Mouse (Mus musculus): ENCODE measurements around the gene Ube2e1.
"Not testable (repeated sequence)": the region's sequence is repeated elsewhere in the genome, so short reads cannot be mapped to it uniquely, and the experiment has no call there.

Ube2e1 gene

GRCm38 (mm10) chr14:18317457-18318411 lies 13.9 kb downstream of the Ube2e1 start:
- no peak for DNase-seq

DNA sequence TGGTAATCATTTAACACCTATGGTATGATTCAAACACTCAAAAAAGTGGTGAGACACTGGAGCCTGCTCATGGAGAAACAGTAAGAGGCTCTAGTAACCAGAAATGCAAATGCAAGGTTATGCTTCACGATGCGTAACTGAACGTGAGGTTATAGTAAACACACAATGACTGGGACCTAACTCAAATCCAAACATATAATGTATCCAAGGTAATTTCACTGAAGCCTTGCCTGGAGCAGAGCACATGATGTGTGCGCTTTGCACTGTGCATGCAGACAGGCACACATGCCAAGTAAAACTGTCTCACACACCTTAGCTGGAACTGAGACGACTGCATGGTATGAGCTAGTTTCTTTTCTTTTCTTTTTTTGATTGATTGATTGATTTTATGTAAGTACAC lies 27.5 kb downstream of the Ube2e1 start:
- no peak for DNase-seq

GRCm38 (mm10) chr14:18303262-18303661 lies 28.4 kb downstream of the Ube2e1 start:
- no peak for DNase-seq

- no peak for DNase-seq
These were observed 28.9 kb downstream of the Ube2e1 start for GRCm38 (mm10) chr14:18302750-18303149.

DNA sequence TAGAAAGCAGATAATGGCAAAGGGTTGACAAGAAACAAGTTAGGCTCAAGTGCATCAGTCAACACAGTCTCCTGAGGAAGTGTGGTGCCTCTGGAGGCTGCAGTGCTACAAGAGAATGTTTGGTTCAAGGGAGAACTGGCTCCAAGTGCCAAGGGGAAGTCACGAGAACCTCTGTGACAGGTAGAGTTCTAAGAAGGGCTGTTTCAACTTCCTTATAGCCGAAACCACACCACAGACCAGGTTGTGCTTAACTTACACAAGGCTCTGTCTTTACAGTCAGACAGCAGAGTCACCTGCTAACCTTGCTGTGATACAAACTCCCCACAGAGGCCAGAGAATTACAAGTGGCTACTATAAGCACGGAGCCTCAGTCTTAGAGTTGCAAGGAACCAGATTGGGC lies 30.1 kb downstream of the Ube2e1 start:
- peak in 1 of 2 experiments; percentile 12 for DNase-seq

- no peak for DNase-seq
These were observed 31.0 kb downstream of the Ube2e1 start for GRCm38 (mm10) chr14:18300676-18301075.

- no peak for DNase-seq
These were observed 32.8 kb downstream of the Ube2e1 start for GRCm38 (mm10) chr14:18298874-18299273.

DNA sequence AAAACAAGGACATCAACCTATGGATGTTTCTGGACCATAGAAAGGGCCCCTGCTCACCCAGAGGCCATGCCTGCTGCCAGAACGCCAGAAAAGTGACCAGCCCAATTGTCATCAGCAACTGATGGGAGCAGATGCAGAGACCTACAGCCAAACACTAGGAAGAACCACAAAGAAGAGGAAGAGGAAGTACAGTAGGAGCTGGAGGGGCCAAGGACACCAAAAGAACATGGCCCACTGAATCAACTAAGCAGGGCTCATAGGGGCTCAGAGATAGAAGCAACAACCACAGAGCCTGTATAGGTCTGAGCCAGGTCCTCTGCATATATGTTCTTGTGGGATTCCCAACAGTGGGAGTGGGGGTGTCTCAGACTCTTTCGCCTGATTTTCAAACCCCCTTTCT lies 34.2 kb downstream of the Ube2e1 start:
- DNase-seq, result no peak

GRCm38 (mm10) chr14:18292578-18292977 lies 39.1 kb downstream of the Ube2e1 start:
- no peak for DNase-seq

DNA sequence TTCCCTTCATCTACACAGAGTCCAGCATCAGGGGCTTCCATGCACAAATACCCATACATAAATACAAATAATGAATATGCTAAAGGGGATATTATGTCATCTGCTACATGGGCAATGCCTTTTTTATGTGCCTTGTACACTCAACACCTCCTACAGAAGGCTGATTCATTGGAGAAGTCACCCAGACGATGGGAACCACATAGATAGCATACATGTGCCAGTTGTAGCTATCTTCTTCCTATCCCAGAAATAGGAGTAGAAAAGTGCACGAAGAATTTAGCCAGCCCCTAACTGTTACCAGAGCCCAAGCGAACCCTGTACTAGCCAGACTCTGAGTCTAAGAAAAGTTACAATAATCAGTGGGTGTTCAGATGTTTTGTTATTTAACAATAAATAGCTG lies 39.5 kb downstream of the Ube2e1 start:
- DNase-seq, result no peak

DNA sequence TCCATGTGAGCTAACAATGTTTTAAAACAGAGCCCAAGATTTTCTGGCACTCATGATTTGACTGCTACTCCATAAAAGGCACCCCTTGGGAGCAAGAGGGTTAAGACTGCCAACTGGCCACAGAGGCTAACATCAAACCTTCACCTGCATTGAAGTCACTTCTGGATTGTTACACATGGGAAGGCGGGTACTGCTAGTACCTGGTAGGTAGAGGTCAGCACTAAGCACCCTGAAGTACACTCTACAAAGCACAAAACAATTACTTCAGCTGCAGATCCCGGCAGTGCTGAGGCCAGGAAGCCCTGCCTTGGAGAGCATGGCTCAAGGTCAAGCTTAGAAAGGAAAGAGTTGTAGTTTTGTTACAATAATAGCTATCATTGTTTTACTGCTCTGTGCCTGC lies 44.3 kb downstream of the Ube2e1 start:
- no peak for DNase-seq

GRCm38 (mm10) chr14:18286441-18286840 lies 45.2 kb downstream of the Ube2e1 start:
- DNase-seq, result no peak

GRCm38 (mm10) chr14:18285476-18285875 lies 46.2 kb downstream of the Ube2e1 start:
- no peak for DNase-seq

DNA sequence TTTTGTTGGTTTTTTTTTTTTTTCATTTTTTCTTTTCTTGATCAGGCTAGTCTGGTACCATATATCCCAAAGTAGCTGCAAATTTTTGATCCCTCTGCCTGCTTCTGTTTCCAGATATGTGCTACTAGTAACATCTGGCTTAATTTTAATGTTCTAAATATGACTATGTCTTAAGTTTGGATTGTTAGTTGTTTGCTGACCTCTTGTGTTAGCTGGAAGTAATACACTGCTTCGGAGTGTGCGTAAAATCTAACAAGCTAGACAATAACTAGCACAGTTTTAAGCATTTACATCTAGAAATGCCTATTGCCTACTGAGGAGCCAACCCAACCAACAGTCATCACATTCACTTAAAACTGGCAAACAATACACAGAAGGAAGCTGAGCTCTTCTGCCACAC lies 47.1 kb downstream of the Ube2e1 start:
- no peak for DNase-seq

DNA sequence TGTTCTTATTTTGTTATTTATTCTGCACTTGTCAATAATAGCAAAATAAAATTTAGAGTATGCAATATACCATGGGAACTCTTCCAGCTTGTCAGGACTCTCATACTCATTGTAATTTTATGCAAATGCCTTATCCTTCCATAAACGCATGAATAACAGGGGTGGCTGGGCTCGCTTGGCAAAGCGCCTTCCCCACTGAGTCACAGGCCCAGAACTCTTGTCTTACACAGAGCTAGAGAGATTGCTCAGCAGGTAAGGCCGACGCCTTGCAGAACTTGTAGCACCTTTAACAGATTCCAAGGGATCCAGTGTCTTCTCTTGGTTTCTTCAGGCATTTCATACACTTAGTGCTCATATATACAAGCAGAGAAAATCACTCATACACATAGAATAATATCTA lies 51.3 kb downstream of the Ube2e1 start:
- no peak for DNase-seq

- no peak for DNase-seq
These were observed 57.1 kb downstream of the Ube2e1 start for GRCm38 (mm10) chr14:18274526-18274925.

DNA sequence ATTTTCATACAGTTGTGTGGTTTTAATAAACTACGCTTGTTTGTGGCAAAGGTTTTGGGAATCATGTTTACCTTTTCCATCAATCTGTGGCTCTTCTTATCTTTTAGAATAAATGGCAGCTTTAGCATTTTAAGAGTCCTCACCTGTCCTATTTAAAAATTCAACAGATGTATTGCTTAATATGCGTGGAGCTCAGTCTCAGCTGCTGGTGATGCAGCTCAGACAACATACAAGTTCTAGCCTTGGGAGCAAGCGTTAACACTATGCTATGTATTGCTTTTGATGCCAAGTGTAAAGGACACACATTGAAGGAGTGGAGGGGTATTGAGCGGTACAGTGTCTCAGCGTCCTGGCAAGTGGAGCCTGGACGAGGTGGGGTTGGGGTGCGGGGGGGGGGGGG lies 60.0 kb downstream of the Ube2e1 start:
- no peak for DNase-seq

DNA sequence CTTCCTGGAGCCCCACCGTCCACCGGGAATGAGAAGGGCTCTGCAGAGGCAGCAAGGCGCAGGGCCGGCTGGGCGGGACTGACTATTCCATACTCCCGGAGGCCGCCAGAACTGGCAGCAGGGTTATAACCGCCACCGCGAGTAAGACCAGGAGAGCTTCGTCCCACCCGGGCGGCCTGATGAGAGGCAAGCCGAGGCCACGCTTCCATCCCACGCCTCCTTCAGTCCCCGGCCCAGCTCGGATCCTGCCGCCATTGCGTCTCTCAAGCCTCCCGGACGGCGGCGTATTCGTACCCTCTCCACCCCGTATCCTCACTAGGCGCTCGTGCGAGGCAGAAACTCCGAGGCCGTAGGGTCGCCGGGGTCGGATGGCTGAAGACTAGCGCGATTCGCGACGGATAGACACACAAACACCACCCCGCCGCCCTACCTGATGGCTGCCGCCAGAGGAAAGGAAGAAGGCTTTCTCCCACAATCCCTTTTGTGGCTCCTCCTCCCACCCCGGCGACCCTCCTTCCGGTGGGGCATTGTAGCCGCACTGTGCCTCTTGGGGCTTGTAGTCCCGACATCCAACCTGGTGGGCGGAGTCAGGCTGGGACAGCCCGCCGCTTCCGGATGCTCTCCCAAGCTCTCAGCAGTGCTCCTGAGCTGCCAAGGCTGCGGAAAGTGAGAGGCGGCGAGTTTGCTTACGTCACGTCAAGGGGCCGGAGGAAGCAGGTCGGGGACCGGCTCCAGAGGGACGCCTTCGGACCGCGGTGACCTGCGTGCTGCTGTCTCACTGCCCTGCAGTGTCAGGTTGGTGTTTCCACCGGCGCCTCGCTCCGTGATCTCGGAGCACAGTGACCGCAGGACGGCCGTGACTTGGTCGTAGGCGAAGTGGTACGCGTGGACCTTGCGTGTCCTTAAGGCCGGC lies 60.9 kb downstream of the Ube2e1 start, which contains the start of the genes Nkiras1 and Rpl15:
Nkiras1 (plus strand) TSS at position 608 of the 913 bp plus-strand sequence.
Rpl15 (minus strand) TSS at position 863 of the 913 bp plus-strand sequence.
- DNase-seq, result peak; percentile 99

DNA sequence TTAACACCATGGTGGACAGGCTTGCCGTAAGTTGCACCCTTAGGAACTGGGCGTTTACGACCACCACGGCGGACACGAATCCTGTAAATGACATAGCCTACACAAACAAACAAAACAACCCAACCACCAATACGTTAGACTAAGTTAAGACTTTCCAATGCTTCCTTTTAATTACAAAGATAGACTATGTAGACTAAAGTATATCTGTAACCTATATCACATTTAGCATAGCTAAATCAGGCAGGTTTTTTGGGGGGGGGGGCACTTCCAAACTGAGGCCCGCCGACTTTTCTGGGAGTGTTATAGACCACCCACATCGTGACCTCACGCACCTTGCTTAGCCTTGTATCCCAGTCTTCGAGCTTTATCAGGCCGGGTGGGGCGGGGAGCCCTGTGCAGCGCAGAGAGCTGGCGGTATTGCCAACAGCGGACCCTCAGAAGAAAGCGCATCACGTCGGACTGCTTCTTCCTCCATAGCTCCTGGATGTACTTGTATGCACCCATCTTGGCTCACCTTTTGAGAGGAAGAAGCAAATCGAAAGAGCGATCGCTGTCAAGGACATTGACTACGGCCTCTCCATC lies 61.6 kb downstream of the Ube2e1 start:
- not testable (repeated sequence) for DNase-seq

DNA sequence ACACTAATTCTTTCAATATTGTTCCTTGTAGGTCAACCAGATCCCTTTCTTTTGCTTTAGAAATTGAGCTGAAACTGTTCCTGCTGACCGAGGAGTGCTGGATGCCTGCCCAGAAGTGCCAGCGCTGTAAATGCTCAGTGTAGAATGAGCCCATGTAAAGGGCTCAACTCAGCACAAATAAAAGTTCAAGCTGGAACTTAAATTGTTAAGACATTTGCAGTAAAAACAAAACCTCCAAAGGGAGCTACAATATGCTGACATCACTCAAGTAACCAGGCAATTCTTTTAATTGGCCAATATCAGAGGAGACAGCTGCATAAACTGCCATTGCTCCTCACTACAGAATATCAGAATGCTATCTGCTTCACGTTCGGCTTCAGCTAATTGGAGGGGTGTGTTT lies 68.2 kb downstream of the Ube2e1 start:
- no peak for DNase-seq

- no peak for DNase-seq
These were observed 70.5 kb downstream of the Ube2e1 start for GRCm38 (mm10) chr14:18261203-18261602.

- no peak for DNase-seq
These were observed 89.0 kb downstream of the Ube2e1 start for GRCm38 (mm10) chr14:18242638-18243130.

GRCm38 (mm10) chr14:18241786-18242185 lies 89.9 kb downstream of the Ube2e1 start:
- DNase-seq, result peak in 1 of 2 experiments; percentile 13
